Comparison of ENCODE assay signal across 9 mouse cellular contexts in the genomic region with DNA sequence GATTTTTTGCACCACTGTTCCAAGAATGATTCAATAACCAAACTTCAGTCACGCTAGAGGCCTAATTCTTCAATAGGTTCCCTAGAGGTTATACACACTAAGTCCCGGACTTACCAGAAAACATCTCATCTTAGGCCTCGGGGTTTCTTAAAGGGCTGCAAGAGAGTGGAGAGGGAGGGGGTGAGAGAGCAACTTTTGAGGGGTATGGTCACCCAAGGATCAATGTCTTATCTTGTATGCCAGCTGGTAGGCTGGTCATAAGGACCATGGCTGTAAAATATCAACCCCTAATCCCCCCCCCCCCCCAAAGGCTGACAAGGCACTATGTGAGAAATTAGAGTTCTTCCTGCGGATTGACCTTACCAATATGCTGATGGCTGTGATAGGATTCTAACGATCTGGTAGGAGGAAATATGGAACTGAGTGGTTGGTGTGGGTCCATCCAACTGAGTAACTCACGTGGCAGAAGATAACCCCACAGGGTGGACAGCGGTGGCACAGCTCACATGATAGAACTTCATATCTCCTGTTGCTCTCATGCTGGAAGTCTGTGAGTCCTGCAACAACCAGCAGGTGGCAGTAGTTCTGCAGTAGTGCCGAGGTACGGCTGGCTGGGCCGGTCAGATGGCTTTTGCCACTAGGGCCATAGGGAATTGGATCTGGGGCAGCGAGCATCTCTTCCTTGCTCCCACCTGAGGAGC.
DNase-seq lines count a peak whose midpoint lies in the region; ATAC-seq lines count a peak whose summit lies in the region.
"Had no signal": no experiment of that assay in that cellular context is flagged by ENCODE, and none has a peak within 500 bp of the region (broad histone marks: within the 10 kb centered on the region; RNA-seq: fewer than 3 reads in every experiment).

No protein-coding gene starts in this region.

- H3K27ac ChIP-seq in forebrain, embryonic 16.5 days (ENCODE audit: low read length), result no peak overlapping the region
- no peak overlapping the region for H3K27ac ChIP-seq in midbrain, embryonic 13.5 days
- H3K27ac ChIP-seq: embryonic facial prominence, embryonic 12.5 days had no signal

- 0 out of 2 replicates have a peak, but pooled peaks have one; percentile 26 for ATAC-seq in forebrain, embryonic 16.5 days
- ATAC-seq in midbrain, embryonic 13.5 days, result peak; percentile 79

- H3K9ac ChIP-seq in forebrain, embryonic 16.5 days (replicated peaks; ENCODE audit: low read depth, low read length), result no peak overlapping the region
- H3K9ac ChIP-seq in midbrain, embryonic 13.5 days (replicated peaks), result no peak overlapping the region
- H3K9ac ChIP-seq: embryonic facial prominence, embryonic 12.5 days had no signal

- intact Hi-C loops in left cerebral cortex, postnatal 14 days (cut with DNase I), result no loop called here

- H3K4me1 ChIP-seq in forebrain, embryonic 16.5 days (replicated peaks; ENCODE audit: control insufficient read depth, insufficient read depth, low read length), result no peaks in the 10 kb centered on the region
- H3K4me1 ChIP-seq in midbrain, embryonic 13.5 days (replicated peaks), result no peaks in the 10 kb centered on the region
- H3K4me1 ChIP-seq: embryonic facial prominence, embryonic 12.5 days had no signal

- DNase-seq in right cerebral cortex, adult 18-20 months, result peak; percentile 20
- no peak for DNase-seq in right cerebral cortex, postnatal 25 days
- peak; percentile 6 for DNase-seq in c-Kit-positive CD71-positive TER-119-positive erythroid progenitor cells, embryonic 14.5 days (ENCODE audit: low spot score)
- peak; percentile 32 for DNase-seq in kidney, adult 18-20 months
- peak; percentile 14 to 35 for DNase-seq in left cerebral cortex, postnatal 14 days (ENCODE audit: low spot score in 2 of 2)
- DNase-seq in spleen, postnatal 36 days (ENCODE audit: low spot score in 2 of 2), result no peak

- H3K27me3 ChIP-seq in forebrain, embryonic 16.5 days (replicated peaks; ENCODE audit: control insufficient read depth, insufficient read depth, low read length), result no peaks in the 10 kb centered on the region
- no peaks in the 10 kb centered on the region for H3K27me3 ChIP-seq in midbrain, embryonic 13.5 days
- H3K27me3 ChIP-seq: embryonic facial prominence, embryonic 12.5 days had no signal

- H3K4me3 ChIP-seq in forebrain, embryonic 16.5 days (replicated peaks; ENCODE audit: low read length), result no peak overlapping the region
- no peak overlapping the region for H3K4me3 ChIP-seq in midbrain, embryonic 13.5 days (replicated peaks)
- H3K4me3 ChIP-seq: embryonic facial prominence, embryonic 12.5 days had no signal

- H3K36me3 ChIP-seq in forebrain, embryonic 16.5 days (ENCODE audit: control insufficient read depth, insufficient read depth), result no peaks in the 10 kb centered on the region
- H3K36me3 ChIP-seq in midbrain, embryonic 13.5 days, result no peaks in the 10 kb centered on the region
- H3K36me3 ChIP-seq: embryonic facial prominence, embryonic 12.5 days had no signal

- no peaks in the 10 kb centered on the region for H3K9me3 ChIP-seq in forebrain, embryonic 16.5 days (ENCODE audit: control insufficient read depth, low read length)
- no peaks in the 10 kb centered on the region for H3K9me3 ChIP-seq in midbrain, embryonic 13.5 days
- H3K9me3 ChIP-seq: embryonic facial prominence, embryonic 12.5 days had no signal

- 49% methylated on average over 11 of the region's 11 CpGs for WGBS in forebrain, embryonic 16.5 days
- WGBS in midbrain, embryonic 13.5 days, result 49% methylated on average over 11 of the region's 11 CpGs

- no peak overlapping the region for H3K4me2 ChIP-seq in forebrain, embryonic 16.5 days (ENCODE audit: low read length)
- H3K4me2 ChIP-seq in midbrain, embryonic 13.5 days (replicated peaks), result no peak overlapping the region
- H3K4me2 ChIP-seq: embryonic facial prominence, embryonic 12.5 days had no signal

Comparison
In these comparisons a context has a peak if more than half of its experiments do, and no peak if none do; other contexts are left out.
1. DNase-seq: peak in right cerebral cortex, adult 18-20 months (single experiment), c-Kit-positive CD71-positive TER-119-positive erythroid progenitor cells, embryonic 14.5 days (single experiment), kidney, adult 18-20 months (single experiment) and left cerebral cortex, postnatal 14 days (2 of 2); none in right cerebral cortex, postnatal 25 days (single experiment) and spleen, postnatal 36 days (0 of 2).